Mouse (Mus musculus): Measurements from ENCODE around the gene Gpr174.
"Not testable (repeated sequence)": the region's sequence is repeated elsewhere in the genome, so short reads cannot be mapped to it uniquely, and the experiment has no call there.

Gene Gpr174

GRCm38 (mm10) chrX:107255486-107256227 is at the start of gene Gpr174:
Gpr174 (plus strand) TSS chrX:107255878.
- DNase-seq (ENCODE audit: low spot score): no peak

DNA sequence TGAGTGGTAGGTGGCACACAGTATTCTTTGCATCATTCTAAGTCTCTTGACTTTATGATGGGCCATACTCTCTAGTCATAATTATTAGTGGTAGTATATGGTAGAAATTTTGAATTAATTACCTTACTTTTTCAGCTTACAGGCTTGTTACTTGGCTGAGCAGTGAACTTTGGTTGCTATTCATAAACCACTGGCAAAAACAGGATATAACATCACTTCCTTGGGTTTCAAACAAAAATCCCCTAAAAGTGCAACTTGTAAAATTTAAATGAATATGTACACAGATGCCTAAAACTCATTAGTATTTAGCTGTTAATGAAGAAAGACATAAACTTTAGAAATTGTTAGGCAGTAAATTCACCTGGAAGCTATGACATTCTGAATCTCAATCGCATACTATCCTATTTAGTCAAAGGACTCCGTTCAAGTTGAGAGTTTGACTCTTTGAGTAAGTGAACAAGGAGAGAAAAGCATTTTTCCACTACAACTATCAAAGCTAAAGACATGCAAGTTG is 38.0 kb upstream of the Gpr174 start:
- DNase-seq (ENCODE audit: low spot score): no peak

- DNase-seq (ENCODE audit: low spot score): no peak
These were observed 30.8 kb upstream of the Gpr174 start for GRCm38 (mm10) chrX:107224846-107225245.

DNA sequence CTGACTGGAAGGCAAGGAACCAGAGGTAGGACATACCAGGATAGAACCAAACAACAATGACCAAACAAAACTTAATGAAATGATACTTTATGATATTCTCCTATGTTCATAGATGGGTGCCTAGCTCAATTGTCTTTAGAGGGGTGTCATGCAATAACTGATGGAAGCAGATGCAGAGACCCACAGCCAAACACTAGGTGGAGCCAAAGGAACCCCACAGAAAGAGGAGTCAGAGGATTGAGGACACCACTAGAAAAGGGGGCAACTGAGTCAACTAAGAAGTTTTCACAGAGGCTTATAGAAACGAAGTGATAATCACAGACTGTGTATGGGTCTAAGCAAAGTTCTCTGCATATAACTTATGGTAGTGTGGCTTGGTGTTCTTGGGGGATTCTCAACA is 24.5 kb upstream of the Gpr174 start:
- DNase-seq (ENCODE audit: low spot score): no peak

DNA sequence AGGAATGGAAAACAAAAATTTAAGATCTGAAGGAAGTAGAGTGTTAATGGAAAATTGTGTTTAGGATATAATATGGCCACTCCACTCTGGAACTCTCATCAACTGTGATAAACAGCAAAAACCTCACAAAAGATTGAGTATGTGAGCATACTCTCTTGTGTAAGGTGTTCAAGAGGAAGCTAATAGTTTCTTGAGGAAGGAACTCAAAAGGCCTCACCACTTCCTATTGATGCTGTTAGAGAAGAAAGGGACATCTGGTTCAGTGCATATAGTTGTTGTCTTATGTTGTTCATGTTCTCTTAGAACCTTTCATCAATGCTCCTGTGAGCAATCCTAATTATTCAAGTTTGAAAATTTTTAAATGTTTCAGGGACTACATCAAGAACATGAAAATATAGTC is 21.0 kb upstream of the Gpr174 start:
- DNase-seq (ENCODE audit: low spot score): no peak

GRCm38 (mm10) chrX:107236461-107236860 is 19.2 kb upstream of the Gpr174 start:
- no peak for DNase-seq (ENCODE audit: low spot score)

- DNase-seq (ENCODE audit: low spot score): no peak
These were observed 5.3 kb upstream of the Gpr174 start for GRCm38 (mm10) chrX:107250390-107250789.

DNA sequence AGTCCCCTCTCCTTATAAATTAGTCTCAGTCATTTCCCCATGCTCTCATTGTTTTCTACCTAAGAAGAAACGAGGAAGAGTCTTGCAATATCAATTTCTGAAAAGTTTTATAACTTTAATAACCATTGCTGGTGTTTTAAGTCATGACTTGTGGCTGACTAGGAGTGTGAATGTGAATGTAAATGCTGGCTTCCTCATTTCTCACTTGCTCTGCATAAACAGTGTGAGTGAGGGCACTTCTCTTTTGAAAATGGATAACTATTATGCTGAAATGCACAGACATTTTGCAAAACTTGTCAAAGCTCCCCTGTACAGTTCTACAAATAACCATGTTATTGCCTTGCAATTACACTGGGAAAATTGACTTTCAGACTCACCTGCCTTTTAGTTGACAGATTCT is 8.9 kb downstream of the Gpr174 start:
- no peak for DNase-seq (ENCODE audit: low spot score)

GRCm38 (mm10) chrX:107277606-107278005 is 21.9 kb downstream of the Gpr174 start:
- DNase-seq (ENCODE audit: low spot score): no peak

- DNase-seq (ENCODE audit: low spot score): no peak
These were observed 28.5 kb downstream of the Gpr174 start for GRCm38 (mm10) chrX:107284211-107284610.

GRCm38 (mm10) chrX:107297861-107298260 is 42.2 kb downstream of the Gpr174 start:
- not testable (repeated sequence) for DNase-seq (ENCODE audit: low spot score)

DNA sequence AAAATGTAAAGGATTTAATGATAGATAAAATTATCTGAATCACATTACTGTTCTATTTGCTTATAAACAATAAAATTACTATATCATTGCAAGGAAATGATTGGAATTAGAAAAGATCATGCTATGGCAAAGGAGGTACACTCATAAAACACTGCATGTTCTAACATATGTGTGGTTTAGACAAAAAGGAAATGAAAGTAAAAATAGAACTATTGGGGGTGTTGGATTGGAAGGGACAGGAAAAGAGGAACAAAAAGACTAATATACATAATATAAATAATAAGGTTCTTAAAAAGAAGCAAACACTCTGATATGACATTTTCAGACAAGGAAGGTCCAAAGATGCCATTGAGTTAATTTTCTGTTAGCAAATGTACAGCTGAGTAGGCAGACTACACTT is 43.1 kb downstream of the Gpr174 start:
- no peak for DNase-seq (ENCODE audit: low spot score)

GRCm38 (mm10) chrX:107306492-107306891 is 50.8 kb downstream of the Gpr174 start:
- no peak for DNase-seq (ENCODE audit: low spot score)

DNA sequence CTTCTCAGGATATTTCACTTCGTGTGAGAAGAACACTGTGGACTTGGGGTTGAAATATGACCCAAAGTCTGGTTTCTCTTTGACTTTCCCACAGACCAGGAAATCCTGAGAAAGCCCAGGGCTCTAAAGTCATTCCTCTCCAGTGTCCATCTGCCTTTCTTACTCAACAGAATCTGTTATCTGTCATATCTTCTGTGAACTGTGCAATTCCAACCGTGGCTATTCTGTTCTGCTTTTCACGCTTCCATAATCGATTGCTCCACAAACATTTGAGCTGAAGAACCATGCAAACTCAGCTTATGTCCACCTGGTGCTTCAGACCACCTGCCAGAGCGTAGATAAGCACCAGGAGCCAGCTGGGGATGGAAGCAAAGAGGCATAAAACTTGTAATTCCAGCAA is 56.9 kb downstream of the Gpr174 start:
- DNase-seq (ENCODE audit: low spot score): no peak

DNA sequence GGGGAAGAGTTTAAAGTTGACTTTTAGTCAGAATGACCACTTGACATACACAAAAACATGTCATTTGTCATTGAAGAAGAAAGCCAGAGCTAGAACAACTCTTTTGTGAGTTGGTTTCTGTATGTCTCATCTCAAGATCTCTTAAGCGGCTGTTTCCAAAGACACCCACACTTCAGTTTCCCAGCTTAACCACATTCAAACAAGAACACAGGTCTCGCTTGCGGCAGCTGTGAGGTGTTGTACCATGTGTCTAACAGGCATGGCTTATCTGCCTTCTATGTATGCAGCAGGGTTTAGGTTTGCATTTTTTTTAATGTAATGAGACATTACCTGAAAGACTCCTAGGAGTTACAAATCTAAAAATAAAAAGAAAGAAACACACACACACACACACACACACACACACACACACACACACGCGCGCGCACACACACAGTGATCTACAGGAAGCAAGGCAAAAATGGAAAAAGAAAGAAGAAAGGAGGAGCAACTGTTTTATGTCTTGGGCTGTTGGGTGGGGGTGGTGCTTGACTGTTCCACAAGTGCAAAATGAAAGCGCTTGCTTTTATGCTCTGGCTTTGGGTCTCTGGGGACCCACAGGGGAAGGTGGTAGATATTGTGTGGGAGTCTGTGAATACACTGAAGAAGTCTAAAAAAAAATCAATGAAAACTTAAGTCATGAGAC is 70.2 kb downstream of the Gpr174 start:
- peak; percentile 18 for DNase-seq (ENCODE audit: low spot score)

GRCm38 (mm10) chrX:107329849-107330248 is 74.2 kb downstream of the Gpr174 start:
- DNase-seq (ENCODE audit: low spot score): no peak

DNA sequence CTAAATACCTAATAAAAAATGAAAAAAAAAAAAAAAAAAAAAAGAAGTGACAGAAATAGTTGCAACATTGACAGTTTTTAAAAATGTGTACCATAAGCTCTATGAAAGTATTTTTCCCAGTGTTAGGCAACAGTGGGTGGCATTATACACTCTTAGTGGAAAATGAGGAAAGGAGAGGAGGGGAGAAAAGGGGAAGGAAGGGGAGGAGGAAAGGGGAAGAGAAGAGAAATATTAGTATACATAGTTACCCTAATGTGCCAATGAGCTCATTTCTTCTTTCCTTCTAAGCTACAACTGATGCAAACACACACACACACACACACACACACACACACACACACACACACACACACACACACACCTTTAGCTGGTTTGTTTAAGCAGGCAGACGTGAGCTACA is 80.9 kb downstream of the Gpr174 start:
- no peak for DNase-seq (ENCODE audit: low spot score)

DNA sequence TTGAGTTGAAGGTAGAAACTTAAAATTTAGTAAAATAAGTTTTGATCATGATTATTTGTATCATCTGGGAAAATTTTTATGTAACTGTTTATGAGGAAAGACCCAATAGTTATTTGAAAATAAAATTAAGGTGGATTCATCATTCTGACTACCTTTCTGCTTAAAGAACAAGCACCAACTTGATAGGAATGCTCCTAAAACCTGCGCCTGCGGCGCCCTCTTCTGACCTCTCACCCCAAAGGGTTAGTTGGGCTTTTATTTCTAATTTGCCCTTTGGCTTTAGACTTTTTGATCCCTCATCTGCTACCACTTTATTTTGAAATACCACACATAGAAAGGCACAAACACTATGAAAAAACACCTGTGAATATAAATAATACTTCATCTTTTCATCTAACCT is 86.3 kb downstream of the Gpr174 start:
- no peak for DNase-seq (ENCODE audit: low spot score)

Data from spleen, adult 12 weeks (tissue).